Mouse (Mus musculus) erythroblast, adult 5-6 weeks (primary cell): ENCODE data around the gene Cdadc1. TPM values are rescaled to one million over a fixed set of nuclear protein-coding genes. Genes with fewer than 3 reads are reported as not detected.

Source experiments
- ATAC-seq: replicated peaks from 2 replicates; pipeline ENCODE4 v1.8.0; 2016; ENCODE audit warnings: moderate number of reproducible peaks, mild to moderate bottlenecking, moderate TSS enrichment, inconsistent platforms; ENCODE audit not compliant: poor library complexity, low FRiP score, severe bottlenecking
- total RNA-seq, 2 experiments: library from RNA; stranded (forward) in 1 of 2; stranded (reverse) in 1 of 2; fragments of 150-400 nt in 1 of 2; fragments of 200-764, 138-1000 nt in 1 of 2; gene quantifications; 2 replicates each; pipeline versions ENCODE4 v1.2.3 to v1.2.4; 2015 to 2017; ENCODE audit warnings: low replicate concordance in 2 of 2

Gene Cdadc1
- total RNA-seq, 2 experiments from 2014 or later: 11.1 to 15.0 TPM

DNA sequence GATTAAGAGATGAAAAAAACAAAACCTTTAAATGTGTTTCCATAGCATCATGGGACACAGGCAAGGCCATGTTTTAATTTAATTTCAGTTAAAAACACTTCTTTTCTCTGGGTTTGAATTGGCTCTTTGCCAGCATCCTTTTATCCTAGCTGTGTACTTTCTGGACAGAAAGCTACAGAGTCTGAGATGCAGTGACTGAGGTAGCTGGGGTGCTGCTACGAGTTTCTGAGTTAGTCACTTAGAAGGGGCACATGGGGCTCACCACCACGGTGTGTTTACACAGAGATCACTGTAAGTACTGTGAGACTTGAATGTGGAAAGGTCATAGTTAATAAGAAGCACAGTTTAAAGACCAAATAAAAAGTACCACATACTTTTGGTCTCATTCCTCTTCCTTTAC, 49.2 kb downstream of the Cdadc1 start:
- no peak for ATAC-seq

DNA sequence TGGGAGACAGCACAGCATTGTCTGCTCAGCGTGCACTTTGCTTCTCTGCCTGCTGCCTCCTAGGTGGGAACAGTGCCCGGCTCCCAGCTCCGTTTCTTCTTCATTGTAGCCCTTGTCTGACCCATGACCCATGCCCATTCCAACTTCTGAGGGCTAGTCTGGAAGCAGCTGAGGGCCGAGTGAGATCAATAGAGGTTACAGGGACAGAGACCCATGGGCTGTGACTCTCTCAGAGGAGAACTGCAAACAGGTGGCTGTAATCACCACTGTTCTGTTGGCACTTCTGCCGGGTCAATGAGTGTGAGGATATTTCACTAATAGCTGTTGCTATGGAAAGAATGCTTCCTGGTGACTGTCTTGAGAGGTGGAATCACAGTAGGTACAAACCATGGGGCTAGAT, 50.2 kb downstream of the Cdadc1 start:
- ATAC-seq: no peak

DNA sequence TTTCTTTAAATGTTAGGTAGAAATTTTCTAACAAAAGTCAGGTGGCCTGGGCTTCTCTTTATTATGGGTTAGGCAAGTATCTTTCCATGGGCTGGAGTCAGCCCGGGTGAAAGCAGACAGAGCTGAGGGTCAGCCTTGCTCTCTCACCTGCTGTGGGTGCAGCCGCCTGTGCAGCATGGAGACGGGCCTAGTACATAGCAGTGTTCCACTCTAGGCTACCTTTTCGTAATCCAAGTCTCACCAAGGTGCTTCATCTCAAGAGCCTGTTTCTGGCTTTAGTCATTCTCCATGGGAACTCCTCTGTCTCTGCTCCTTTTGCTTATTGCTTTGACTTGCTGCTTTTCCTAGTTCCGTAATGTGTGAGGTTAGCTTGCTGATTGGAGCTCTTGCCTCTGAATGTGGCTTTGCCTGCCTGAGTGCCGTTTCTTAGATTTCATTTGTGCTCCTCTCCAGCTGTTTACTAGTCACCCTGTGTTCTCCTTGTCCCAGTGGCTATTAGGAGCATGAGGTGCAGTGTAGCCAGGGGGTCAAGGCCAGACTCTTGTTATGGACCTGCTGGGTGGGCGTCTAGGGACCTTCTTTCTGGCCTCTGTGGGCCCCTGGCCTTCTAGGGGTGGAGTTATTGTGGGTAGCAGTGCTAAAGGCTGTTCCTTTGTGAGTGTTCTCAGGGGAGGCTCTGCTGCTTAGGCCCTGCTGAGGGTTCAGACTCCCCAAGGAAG, 51.4 kb downstream of the Cdadc1 start:
- ATAC-seq: no peak

DNA sequence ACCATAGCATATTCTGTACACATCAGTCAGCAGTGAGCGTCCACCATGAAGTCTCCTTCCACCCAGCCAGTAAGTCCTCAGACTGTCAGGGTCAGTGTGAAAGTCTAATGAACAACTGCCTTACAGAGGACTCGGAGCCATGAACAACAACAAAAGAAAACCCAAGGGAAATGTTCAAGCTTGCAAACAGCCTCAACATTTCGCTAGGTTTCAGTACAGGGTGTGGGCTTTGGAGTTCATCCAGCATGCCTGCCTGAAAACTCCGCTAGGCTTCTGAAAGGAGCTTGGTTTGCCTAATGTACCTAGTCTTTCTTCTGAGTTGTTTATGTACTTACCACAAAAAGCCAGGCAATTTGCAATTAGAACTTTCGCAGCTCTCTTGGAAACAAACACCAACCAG, 53.8 kb downstream of the Cdadc1 start:
- ATAC-seq: no peak

DNA sequence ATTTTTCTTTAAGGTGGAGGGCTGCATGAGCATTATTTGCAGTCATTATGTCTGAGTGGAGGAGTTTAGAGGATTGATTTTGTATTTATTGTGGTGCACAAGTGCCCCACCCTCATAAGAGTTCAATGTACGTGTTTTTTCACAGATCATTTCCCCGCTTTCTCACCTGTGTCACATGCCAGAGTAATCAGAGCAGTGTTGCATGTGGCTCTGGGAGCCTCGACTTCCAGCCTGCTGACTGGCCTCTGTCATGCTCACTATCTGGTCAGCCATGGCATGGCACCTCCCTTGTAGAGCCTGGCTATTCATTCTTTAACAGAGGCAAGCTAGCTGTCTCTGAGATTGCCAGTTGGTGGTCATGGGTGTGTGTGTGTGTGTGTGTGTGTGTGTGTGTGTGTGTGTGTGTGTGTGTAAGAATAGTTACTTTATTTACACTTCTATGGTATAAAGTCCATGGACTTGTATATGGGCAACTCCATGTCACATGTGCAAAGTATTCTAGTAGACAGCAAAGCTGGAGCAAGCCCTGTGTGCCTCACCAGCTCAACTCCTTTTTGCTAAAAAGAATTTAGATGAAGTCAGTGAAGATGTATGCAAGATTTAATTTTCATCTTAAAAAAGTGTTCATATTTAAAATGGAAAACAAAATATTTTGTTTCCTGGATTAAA, 54.5 kb downstream of the Cdadc1 start:
- ATAC-seq: no peak

DNA sequence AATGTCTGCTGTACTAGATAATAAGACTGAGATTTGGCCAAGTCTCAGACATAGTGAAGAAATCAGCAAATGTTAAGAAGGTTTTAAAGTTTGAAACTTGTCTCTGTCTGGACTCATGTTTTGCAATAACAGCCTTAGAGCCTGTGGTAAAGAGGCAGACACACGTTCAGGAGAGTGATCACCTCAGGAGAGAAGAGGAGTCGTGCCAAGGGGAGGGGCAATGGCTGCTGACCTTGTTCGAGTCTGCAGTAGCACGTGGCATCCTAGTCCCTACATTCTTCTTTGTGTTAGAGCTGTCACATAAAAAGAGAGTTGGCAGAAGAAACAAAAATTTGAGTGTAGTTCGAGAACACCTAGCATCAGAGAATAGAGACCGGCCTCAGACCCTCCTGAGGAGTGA, 57.0 kb downstream of the Cdadc1 start:
- no peak for ATAC-seq

DNA sequence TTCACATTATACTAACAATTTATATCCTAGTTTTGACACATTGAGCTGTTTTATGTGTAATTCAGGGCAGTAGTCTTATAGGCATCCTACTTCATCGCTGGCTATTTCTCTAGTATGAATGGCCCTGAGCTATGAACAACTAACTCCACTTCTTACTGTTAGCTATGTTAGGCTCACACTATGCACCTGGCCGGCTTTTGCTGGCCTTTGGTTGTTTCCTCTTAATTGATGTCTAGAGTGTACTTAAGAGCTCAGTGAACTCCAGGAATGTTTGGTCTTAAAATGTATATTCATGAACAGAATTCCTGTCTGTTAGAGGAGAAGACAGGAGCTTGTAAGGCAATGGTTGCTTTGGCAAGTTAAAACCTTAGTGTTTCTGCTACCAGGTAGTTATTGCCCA, 57.5 kb downstream of the Cdadc1 start:
- no peak for ATAC-seq

DNA sequence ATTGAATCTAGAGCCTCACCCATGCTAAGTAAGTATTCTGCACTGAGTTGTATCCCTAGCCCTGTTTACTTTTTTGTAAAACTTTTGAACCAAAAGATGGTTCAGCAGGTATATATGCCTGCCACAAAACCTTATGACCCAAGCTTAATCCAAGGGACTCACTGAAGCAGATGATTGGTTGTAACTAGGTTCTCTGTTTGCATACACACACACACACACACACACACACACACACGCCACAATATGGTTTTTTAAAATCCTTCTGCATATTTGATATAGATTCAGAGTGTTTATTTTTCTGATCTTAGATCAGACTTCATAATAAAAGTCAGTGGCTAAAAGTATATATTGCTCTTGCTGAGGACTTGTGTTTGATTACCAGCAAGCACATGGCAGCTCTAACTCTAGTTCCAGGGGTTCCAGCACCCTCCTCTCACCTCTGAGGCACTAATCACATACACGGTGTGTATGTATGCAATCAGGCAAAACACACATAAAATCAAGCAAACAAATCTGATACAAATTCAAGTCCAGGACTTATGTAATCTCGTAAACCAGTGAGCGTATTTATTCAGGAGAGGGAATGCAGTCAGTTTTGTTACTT, 59.8 kb downstream of the Cdadc1 start:
- no peak for ATAC-seq

DNA sequence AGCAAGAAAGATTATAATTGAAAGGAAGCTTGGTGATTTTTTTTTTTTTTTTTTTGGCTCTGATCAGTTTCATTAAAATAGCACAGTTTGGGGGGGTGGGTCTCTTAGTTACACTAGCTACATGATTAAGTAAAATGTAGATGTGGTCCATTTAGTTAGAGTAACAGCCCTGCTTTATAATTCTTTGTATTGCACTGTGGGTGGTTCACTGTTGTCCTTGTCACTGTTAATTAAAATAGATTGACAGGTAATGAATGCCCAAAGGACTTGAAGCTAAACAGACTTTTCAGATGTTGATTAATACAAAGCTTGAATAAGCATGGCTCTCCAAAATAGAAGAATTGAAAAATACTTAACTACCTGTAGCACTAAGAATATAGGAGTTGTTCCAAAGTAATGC, 63.9 kb downstream of the Cdadc1 start:
- ATAC-seq: no peak

DNA sequence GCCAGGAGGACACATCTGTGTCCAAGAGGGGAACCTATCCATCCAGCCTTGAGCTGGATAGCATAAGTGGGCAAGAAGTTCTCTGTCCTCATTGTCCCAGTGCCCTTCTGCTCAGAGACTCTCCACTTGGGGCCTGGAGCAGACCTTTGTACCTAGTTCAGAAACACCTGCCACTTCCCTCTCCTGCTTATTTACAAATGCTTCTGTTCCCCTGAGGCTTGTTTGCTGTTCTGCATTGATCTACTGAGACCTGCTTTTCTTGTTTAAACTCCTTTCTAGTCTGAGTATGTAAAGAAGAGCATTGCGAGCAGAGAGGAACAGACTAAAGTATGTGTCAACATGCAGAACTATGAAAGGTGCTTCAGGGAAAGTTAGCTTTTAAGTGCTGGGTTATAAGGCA, 64.8 kb downstream of the Cdadc1 start:
- ATAC-seq: no peak

DNA sequence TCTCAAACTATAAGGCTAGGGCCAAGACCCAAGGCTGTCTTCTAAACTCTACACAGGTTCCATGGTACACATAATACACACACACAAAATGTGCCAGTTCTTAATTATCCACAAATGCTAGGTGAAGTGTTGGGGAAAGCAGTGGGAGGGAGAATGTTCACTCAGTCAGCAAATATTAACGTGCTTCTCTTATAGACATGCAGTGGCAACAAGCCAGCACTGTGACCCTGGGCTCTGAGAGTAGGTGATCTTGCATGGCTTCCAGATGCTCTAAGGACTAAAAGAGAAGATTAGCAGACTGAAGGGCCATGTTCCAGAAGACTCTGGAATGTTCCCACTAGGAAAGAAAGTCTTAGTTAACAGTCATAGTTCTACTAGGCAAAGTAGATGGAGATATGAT, 67.0 kb downstream of the Cdadc1 start:
- no peak for ATAC-seq

DNA sequence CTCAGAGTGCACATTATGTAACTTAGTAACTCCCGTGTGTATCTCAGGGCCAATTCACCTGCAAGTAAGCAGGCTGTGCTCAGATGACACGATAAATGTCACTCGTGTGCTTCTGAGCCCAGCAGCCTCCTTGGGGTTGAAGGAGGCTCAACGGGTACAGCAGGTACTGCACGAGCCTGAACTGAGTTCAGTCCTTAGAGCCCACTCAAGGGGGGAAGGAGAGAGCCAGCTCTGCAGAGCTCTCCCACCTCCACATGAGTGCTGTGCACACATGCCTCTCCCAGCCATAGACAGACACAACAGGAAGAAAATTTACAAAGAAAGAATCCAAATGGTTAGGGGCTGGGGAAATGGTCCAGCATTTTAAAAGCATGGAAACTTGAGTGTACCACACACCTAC, 71.9 kb downstream of the Cdadc1 start:
- no peak for ATAC-seq

DNA sequence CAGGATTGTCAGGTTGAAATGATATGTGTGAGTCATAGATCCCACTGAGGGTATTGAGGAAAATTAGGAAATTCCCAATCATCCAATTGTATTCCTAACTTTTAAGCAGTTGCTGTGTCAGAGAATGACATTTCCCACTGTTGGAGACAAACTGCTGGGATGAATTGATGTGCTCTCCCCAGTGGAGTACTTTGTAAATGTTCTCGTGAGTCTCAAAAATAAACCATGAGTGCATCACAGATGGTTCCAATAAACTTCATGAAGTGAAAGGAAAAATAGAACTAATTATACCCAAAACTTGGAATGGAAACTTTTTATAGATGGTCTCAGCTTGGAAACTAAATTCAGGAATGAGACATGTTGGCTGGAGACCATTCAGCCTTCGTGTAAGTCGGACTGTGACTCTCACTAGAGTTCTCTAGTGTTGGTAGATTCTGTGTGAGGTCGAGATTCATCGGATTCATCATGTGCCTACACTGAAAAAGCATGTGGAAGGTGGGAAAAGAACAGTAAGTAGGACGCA, 83.8 kb downstream of the Cdadc1 start:
- no peak for ATAC-seq

Other genes starting within 250 kb of the Cdadc1 start
- 0.84 and 4.2 TPM in 2 replicates for gene Phf11d, start 232.5 kb downstream of the Cdadc1 start, total RNA-seq (2015; ENCODE audit: low replicate concordance)
- 0.42 and 0.85 TPM in 2 replicates for gene Phf11d, start 232.5 kb downstream of the Cdadc1 start, total RNA-seq (2017; ENCODE audit: low replicate concordance)
- gene Phf11c, start 202.6 kb downstream of the Cdadc1 start, total RNA-seq (2015; ENCODE audit: low replicate concordance): 0.96 and 1.3 TPM in 2 replicates
- gene Phf11c, start 202.6 kb downstream of the Cdadc1 start, total RNA-seq (2017; ENCODE audit: low replicate concordance): 1.4 and 2.2 TPM in 2 replicates
- 10.9 and 16.9 TPM in 2 replicates for gene Setdb2, start 157.1 kb downstream of the Cdadc1 start, total RNA-seq (2015; ENCODE audit: low replicate concordance)
- gene Setdb2, start 157.1 kb downstream of the Cdadc1 start, total RNA-seq (2017; ENCODE audit: low replicate concordance): 12.7 and 13.6 TPM in 2 replicates
- gene Cab39l, start 157.0 kb downstream of the Cdadc1 start, total RNA-seq (2015; ENCODE audit: low replicate concordance): 9.6 and 12.1 TPM in 2 replicates
- gene Cab39l, start 157.0 kb downstream of the Cdadc1 start, total RNA-seq (2017; ENCODE audit: low replicate concordance): 10.8 and 12.4 TPM in 2 replicates
- 1.2 TPM in 1 of 2 replicates, not detected in the other for gene Shisa2, start 27.3 kb upstream of the Cdadc1 start, total RNA-seq (2015; ENCODE audit: low replicate concordance)
- not detected in 2 replicates for gene Shisa2, start 27.3 kb upstream of the Cdadc1 start, total RNA-seq (2017; ENCODE audit: low replicate concordance)